Mouse (Mus musculus): Measurements from ENCODE around the gene Bach2.
A peak's percentile ranks its signal among the peaks of the same experiment; 100 is the strongest.

Gene Bach2

DNA sequence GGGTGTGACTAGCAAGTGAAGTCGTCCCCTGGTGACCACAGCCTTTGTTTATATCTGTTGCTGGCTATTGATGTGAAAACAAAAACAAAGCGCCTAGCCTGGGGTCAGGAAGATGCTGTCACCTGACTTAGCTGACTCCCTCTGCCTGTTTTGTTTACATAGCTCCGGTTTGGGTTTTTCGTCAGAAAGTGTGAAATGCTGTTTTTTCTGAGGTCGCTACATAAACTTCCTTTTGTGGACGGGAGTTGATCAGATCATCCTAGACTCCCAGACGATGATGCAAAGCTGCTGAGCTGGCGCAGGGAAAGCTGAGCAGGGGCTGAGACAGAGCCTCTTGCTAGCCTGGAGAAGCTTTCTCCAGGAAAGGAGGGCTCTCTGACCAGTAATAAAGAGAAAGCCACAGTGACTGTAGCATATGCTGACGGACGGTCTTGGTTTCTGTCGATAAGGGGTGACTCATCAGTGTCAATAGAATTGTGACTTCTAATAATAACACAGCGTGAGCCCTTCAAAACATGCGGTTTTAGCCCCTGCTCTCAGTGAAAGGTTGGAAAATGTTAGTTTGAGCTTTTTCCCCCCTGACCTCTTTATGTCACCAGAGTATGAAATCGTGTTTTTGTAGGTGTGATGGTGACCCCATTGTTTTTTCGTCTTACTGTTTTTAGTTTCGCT lies 11.9 kb downstream of the Bach2 start:
- no peak for DNase-seq (ENCODE audit: low read depth, low spot score)

DNA sequence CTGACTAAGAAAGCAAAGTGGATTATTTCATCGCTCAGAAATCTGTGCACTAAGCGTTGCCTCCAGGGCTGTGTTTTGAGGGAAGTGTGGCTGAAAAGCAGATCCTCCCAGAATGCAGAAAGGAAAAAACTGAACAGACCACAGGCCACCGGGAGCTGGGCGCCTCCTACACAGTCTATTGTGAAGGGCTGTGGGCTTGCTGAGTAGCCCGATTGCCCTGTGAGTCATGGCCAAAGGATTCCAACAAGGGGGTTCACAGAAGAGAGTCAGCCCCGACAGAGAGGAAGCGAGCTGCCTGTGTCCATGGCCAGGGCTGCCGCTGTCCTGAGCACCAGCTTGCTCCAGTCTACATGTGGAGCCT lies 12.4 kb downstream of the Bach2 start:
- no peak for DNase-seq (ENCODE audit: low read depth, low spot score)

GRCm38 (mm10) chr4:32251946-32252672 lies 13.5 kb downstream of the Bach2 start:
- DNase-seq (ENCODE audit: low read depth, low spot score): no peak

- no peak for DNase-seq (ENCODE audit: low read depth, low spot score)
Measured at GRCm38 (mm10) chr4:32257686-32258085, 19.1 kb downstream of the Bach2 start.

DNA sequence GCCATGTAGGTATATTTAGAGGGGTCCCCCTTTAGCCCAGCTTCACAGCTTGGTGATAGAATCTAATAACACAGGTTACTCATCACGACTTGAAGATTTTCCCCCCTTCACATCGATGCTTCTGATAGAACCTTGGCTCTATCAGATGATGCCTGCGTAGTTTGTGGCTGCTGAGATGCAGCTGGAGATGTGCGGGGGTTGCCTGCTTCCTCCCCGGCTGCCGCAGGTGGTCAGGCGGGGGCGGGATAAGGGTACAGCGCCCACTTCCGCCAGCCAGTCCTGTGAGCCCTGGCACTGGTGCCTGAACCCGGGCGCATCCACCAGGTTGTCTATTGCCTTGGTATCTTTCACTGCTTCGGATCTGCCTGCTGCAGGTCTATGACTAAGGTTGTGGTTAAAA lies 19.5 kb downstream of the Bach2 start:
- DNase-seq (ENCODE audit: low read depth, low spot score): no peak

DNA sequence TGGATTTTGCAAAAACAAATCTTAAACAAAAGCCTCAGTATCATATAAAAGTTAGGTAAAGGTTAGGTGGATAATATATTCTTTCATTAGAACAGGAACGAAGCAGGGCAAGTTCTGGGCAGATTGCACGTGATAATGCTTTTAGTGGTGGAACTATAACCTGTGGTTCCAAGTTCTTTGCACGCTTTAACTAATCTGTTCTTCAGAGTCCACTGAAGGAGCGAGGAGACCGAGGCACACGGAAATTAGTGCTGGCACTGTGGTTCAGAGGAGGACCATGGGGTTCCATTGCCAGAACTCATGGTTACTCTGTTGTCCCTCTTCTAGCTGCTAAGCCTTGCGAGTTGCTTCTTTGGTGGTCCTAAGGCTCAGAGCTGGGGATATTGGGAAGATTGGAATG lies 20.0 kb downstream of the Bach2 start:
- no peak for DNase-seq (ENCODE audit: low read depth, low spot score)

- no peak for DNase-seq (ENCODE audit: low read depth, low spot score)
Measured at GRCm38 (mm10) chr4:32260909-32261308, 22.3 kb downstream of the Bach2 start.

DNA sequence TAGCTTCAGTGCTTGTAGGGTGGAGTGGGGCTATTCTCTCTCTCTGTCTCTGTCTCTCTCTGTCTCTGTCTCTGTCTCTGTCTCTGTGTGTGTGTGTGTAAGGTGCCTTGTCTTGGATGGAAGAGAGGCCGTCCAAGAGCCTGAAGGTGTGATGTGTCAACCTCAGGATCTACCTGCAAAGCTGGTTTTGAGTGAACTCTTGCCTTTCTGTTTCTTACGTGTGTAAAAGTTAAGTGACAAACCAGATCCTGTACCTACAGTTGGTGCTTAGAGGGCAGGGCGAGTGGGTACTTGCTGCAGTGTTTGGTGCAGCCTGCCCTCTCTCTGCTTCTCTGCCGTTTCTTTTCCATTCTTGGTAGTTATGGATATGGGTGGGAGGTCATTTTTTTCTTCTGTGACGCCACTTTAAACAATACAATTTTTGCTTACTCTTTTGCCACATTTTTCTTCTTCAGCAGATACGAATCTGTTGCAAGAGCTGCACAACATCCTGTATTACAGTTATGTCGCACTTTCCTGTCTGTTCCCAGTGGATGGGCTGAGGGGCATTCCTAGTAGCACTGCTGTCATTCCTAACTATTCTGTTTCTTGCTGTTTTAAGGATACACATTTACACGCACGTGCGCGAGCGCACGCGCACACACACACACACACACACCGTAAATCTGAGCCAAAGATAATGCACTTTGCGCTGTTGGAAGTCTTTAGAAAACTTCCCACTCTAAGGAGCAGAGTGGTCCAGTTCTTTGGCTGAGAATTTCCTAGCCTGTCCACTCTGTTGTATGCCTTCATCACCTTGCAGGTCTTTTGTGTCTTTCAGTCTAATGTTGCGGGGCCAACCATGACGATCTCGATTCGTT lies 24.5 kb downstream of the Bach2 start:
- DNase-seq (ENCODE audit: low read depth, low spot score): no peak

DNA sequence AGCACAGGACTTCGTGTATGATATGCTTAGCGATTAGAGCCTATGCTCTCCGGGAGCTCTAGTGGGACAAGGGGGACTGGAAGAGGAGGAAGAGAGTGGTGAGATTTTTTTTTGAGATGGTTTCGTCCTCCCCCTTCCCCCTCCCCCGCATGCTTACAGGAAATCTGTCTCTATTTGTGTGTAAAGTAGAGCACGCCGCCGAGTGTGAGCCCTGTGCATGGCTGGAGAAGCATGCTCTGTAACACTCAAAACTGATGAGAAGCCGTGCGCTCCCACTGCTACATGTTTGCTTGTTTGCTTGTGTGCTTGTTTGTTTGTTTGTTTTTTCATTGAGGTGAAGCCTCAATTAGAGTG lies 25.1 kb downstream of the Bach2 start:
- no peak for DNase-seq (ENCODE audit: low read depth, low spot score)

- DNase-seq (ENCODE audit: low read depth, low spot score): no peak
Measured at GRCm38 (mm10) chr4:32264892-32265291, 26.3 kb downstream of the Bach2 start.

DNA sequence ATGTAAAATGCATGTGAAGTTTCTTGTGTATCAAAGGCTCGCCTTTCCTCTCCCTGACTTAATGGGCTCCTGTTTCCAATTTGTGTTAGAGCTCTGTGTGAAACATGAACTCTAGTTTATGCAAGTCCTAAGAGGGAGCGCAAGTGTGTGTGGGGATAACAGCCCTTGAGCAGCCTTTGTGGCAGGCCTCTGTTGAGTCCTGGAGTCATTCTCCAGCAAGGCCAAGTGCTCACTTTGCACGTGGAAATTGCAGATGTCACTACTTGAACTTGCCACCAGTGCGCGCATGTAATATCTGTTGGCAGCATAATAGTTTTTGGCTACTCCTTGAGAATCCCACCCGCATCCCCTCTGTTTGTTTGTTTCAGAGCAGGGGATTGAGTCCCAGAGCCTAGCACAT lies 28.1 kb downstream of the Bach2 start:
- DNase-seq (ENCODE audit: low read depth, low spot score): no peak

DNA sequence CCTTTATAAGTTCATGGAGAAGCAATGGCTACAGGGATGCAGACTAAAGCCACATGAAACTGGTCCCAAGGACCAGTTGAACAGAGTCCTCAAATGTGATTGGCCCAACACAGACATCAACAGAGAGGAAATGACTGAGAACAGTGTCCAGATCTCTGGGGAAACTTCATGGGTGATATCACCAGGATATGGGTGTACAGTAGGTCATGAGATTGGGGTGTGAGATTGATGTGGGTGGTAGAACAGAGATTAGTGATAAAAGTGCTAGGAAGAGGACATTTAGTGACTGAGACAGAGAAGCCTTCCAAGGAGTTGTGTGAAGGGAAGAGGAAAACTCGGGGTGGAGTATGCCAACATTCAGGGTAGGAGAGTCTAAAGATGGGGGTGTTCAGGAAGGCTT lies 29.4 kb downstream of the Bach2 start:
- no peak for DNase-seq (ENCODE audit: low read depth, low spot score)

- no peak for DNase-seq (ENCODE audit: low read depth, low spot score)
Measured at GRCm38 (mm10) chr4:32272398-32272797, 33.8 kb downstream of the Bach2 start.

DNA sequence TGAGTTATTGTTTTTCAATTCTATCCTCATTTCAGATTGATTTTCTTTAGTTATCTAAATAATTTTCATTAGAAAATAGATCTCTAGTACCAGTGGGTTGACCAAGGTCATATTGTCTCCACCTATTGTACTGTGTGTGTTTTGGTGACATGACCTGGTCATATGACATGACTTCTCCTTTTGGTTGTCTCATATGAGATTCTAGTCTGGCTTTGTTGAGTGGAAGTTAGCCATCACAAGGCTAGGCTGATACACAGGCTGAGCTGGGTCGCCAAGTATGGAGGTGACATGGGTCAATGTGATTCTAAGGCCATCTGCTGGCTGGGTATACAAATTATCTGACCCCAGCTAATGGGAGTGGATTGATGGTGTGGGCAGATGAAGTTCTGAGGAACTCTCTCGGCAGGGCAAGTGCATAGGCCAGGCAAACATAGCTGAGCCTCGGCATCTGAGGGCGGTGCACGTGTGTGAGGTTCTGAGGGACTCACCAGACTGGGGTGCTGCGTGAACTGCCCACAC lies 36.2 kb downstream of the Bach2 start:
- DNase-seq (ENCODE audit: low read depth, low spot score): no peak

DNA sequence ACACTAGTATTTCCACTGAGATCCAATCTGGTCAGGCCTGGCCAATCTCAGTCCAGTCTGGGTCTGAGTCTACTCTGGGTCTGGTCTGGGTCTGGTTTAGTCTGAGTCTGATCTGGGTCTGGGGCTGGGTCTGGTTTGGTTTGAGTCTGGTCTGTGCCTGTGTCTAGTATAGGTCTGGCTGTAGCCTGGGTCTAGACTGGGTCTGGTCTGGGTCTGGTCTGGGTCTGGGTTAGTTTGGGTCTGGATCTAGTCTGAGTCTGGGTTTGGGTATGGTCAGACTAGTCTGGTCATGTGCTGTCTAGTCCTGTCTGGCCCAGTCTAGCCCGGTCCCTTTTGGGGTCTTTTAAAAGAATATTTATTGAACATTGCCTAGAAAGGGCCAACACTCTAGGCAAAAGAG lies 41.2 kb downstream of the Bach2 start:
- no peak for DNase-seq (ENCODE audit: low read depth, low spot score)

GRCm38 (mm10) chr4:32280401-32280800 lies 41.8 kb downstream of the Bach2 start:
- DNase-seq (ENCODE audit: low read depth, low spot score): no peak

GRCm38 (mm10) chr4:32281306-32281705 lies 42.7 kb downstream of the Bach2 start:
- DNase-seq (ENCODE audit: low read depth, low spot score): no peak

DNA sequence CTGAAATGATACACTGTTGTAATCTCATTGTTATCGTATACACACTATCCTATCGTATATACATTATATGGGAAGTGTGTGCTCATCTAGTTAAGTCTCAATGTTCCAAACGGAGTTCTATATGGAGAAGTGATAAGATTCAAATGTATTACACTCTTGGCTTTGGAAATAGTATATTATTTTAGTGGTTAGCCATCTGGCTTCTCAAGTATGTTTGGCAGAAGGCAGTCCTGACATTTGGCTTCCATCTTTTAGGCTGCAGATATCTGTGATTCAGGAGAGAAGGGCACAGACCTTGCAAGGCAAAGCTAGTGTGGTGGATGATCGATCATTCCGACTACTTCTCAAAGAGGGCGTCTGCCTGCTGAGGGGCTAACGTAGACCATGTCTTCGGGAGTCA lies 47.8 kb downstream of the Bach2 start:
- no peak for DNase-seq (ENCODE audit: low read depth, low spot score)

GRCm38 (mm10) chr4:32288036-32288860 lies 49.6 kb downstream of the Bach2 start:
- peak; percentile 89 for DNase-seq (ENCODE audit: low read depth, low spot score)

DNA sequence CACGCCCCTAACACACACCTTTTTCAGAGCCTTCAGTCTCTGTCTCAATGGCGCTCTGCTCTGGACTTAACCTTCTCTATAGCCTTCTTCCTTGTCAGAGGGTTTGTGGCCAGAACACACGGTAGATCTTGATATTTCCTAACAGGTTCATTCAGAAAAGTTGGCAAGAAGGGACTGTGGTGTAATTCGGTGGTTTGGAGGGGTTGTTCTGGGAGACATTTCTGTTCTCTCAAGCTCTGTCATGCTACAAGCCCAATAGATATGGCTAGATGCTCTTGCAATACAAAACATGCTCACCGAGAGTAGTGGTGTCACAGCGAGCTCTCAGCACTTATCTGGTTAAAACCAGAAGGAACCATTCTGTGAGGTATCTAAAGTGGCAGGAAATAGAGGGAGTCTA lies 51.2 kb downstream of the Bach2 start:
- DNase-seq (ENCODE audit: low read depth, low spot score): no peak

GRCm38 (mm10) chr4:32291406-32291805 lies 52.8 kb downstream of the Bach2 start:
- DNase-seq (ENCODE audit: low read depth, low spot score): no peak
